Mouse (Mus musculus) embryonic facial prominence, embryonic 14.5 days (tissue): ENCODE results near the gene Cdhr3. TPM values are rescaled to one million over a fixed set of nuclear protein-coding genes. Genes with fewer than 3 reads are reported as not detected.
"Not testable (repeated sequence)": the region's sequence is repeated elsewhere in the genome, so short reads cannot be mapped to it uniquely, and the experiment has no call there.

Experiments
- ATAC-seq: fragments of 200-750 bp; cut with Nextera tagmentation; 2 replicates; pipeline ENCODE4 v1.8.0; 2017; ENCODE audit warnings: low read depth, moderate number of reproducible peaks, moderate TSS enrichment
- DNase-seq: peaks from one replicate; pipeline ENCODE4 v3.0.0-alpha.2; 2015; ENCODE audit warnings: low spot score
- H3K27ac ChIP-seq: fragments of 300-500 bp; sonication (generic); replicated peaks from 2 replicates; pipeline ENCODE4 v1.5.1; 2014; ENCODE audit warnings: low read depth, mild to moderate bottlenecking, low read length, moderate library complexity
- H3K27me3 ChIP-seq: fragments of 300-500 bp; sonication (generic); replicated peaks from 2 replicates; pipeline ENCODE4 v1.6.1; 2014; ENCODE audit warnings: low read length; ENCODE audit not compliant: control insufficient read depth, insufficient read depth
- H3K36me3 ChIP-seq: fragments of 300-500 bp; sonication (generic); 2 replicates; pipeline ENCODE4 v1.6.1; 2014; ENCODE audit warnings: low read length, mixed read lengths; ENCODE audit not compliant: control insufficient read depth, insufficient read depth
- H3K4me1 ChIP-seq: fragments of 300-500 bp; sonication (generic); 2 replicates; pipeline ENCODE4 v1.6.1; 2014; ENCODE audit warnings: antibody characterized with exemption, low read length; ENCODE audit not compliant: control insufficient read depth, insufficient read depth
- H3K4me2 ChIP-seq: fragments of 300-500 bp; sonication (generic); 2 replicates; pipeline ENCODE4 v1.6.1; 2014; ENCODE audit warnings: low read depth, mild to moderate bottlenecking, low read length, moderate library complexity, mixed read lengths
- H3K4me3 ChIP-seq: fragments of 300-500 bp; sonication (generic); 2 replicates; pipeline ENCODE4 v1.5.1; 2014; ENCODE audit warnings: low read depth, mild to moderate bottlenecking, low read length
- H3K9ac ChIP-seq: fragments of 300-500 bp; sonication (generic); 2 replicates; pipeline ENCODE4 v1.6.1; 2014; ENCODE audit warnings: low read depth, mild to moderate bottlenecking, low read length, moderate library complexity, mixed read lengths
- H3K9me3 ChIP-seq: fragments of 300-500 bp; sonication (generic); 2 replicates; pipeline ENCODE4 v1.6.1; 2016; ENCODE audit warnings: low read length; ENCODE audit not compliant: control insufficient read depth
- WGBS: fragments of 180-500 bp; shearing (Covaris S2); extraction: QIAGEN DNeasy Blood & Tissue Kit; methylation state at CpG from one replicate; pipeline ENCODE4 v1.1.7; 2014; 5-methylcytosine and 5-hydroxymethylcytosine counted together
- polyA plus RNA-seq: library from polyadenylated mRNA; unstranded; fragments of >200 nt; fragmentation: Nextera tagmentation; extraction: Ambion mirVana; gene quantifications from 2 replicates; pipeline ENCODE4 v1.2.1, GENCODE M21; 2014

Gene Cdhr3
- polyA plus RNA-seq, 1 experiment from 2014 or later = 1.6 TPM

GRCm38 (mm10) chr12:33065162-33065561, 27.5 kb downstream of the Cdhr3 start:
- no peak for ATAC-seq
- Histone ChIP-seq H3K4me1 (peaks cover 5% of the 10 kb centered on the region; the same call in 1 of the 2 replicates), H3K27me3 (no peaks in the 10 kb centered on the region), H3K9me3 (no peaks in the 10 kb centered on the region), H3K27ac (no peak overlapping the region), H3K4me2 (no peak overlapping the region), H3K36me3 (no peaks in the 10 kb centered on the region), H3K4me3 (no peak overlapping the region), H3K9ac (no peak overlapping the region)
- 70% methylated on average over 3 of the region's 3 CpGs for WGBS
- no peak for DNase-seq

- H3K4me1 ChIP-seq = peaks cover 5% of the 10 kb centered on the region; the same call in 1 of the 2 replicates
- no peak overlapping the region for H3K9ac ChIP-seq
- H3K4me3 ChIP-seq = no peak overlapping the region
- no peak overlapping the region for H3K27ac ChIP-seq
- H3K4me2 ChIP-seq = no peak overlapping the region
- no peaks in the 10 kb centered on the region for H3K9me3 ChIP-seq
- H3K27me3 ChIP-seq = no peaks in the 10 kb centered on the region
- 27% methylated on average over 2 of the region's 2 CpGs for WGBS
- DNase-seq (no peak), ATAC-seq (no peak)
- H3K36me3 ChIP-seq = no peaks in the 10 kb centered on the region
These were observed 28.4 kb downstream of the Cdhr3 start for GRCm38 (mm10) chr12:33064266-33064665.

- 73% methylated on average over 2 of the region's 2 CpGs for WGBS
- H3K9me3 ChIP-seq = no peaks in the 10 kb centered on the region
- no peaks in the 10 kb centered on the region for H3K27me3 ChIP-seq
- H3K4me1 ChIP-seq = peaks cover 5% of the 10 kb centered on the region; the same call in 1 of the 2 replicates
- no peaks in the 10 kb centered on the region for H3K36me3 ChIP-seq
- H3K4me3 ChIP-seq = no peak overlapping the region
- H3K9ac ChIP-seq = no peak overlapping the region
- H3K4me2 ChIP-seq = no peak overlapping the region
- DNase-seq = no peak
- ATAC-seq = no peak
- H3K27ac ChIP-seq = no peak overlapping the region
These were observed 29.4 kb downstream of the Cdhr3 start for GRCm38 (mm10) chr12:33063250-33063649.

- WGBS = 23% methylated on average over 2 of the region's 2 CpGs
- peak; percentile 40 for DNase-seq
- ATAC-seq = 0 out of 2 replicates have a peak, but pooled peaks have one; percentile 33
- H3K9me3 ChIP-seq, H3K36me3 ChIP-seq, H3K4me3 ChIP-seq, H3K27me3 ChIP-seq, H3K27ac ChIP-seq, H3K4me1 ChIP-seq, H3K4me2 ChIP-seq, H3K9ac ChIP-seq: not testable (repeated sequence)
These were observed 30.3 kb downstream of the Cdhr3 start for GRCm38 (mm10) chr12:33062379-33062778.

- ATAC-seq (peak; percentile 67; the same call in 1 of the 2 replicates), DNase-seq (peak; percentile 77)
- Histone ChIP-seq H3K36me3 (no peaks in the 10 kb centered on the region), H3K4me3 (no peak overlapping the region), H3K9me3 (no peaks in the 10 kb centered on the region), H3K27ac (no peak overlapping the region), H3K4me2 (no peak overlapping the region), H3K27me3 (no peaks in the 10 kb centered on the region), H3K9ac (no peak overlapping the region), H3K4me1 (peaks cover 16% of the 10 kb centered on the region)
- 34% methylated on average over 8 of the region's 8 CpGs for WGBS
These were observed 31.0 kb downstream of the Cdhr3 start for GRCm38 (mm10) chr12:33061651-33062050.

- H3K4me3 ChIP-seq = peak overlapping the region; percentile 24
- peak; percentile 77 for DNase-seq
- no peaks in the 10 kb centered on the region for H3K36me3 ChIP-seq
- peaks cover 19% of the 10 kb centered on the region for H3K4me1 ChIP-seq
- 15% methylated on average over 19 of the region's 19 CpGs for WGBS
- no peak overlapping the region for H3K27ac ChIP-seq
- peak; percentile 84 for ATAC-seq
- H3K27me3 ChIP-seq = no peaks in the 10 kb centered on the region
- H3K9me3 ChIP-seq = no peaks in the 10 kb centered on the region
- H3K4me2 ChIP-seq = peak overlapping the region; percentile 54
- H3K9ac ChIP-seq = peak overlapping the region; percentile 51
These were observed 35.2 kb downstream of the Cdhr3 start for GRCm38 (mm10) chr12:33057231-33058048.

GRCm38 (mm10) chr12:33056574-33056973, 36.1 kb downstream of the Cdhr3 start:
- no peaks in the 10 kb centered on the region for H3K27me3 ChIP-seq
- H3K9ac ChIP-seq = no peak overlapping the region
- WGBS = 39% methylated on average over 3 of the region's 3 CpGs
- no peak overlapping the region for H3K4me3 ChIP-seq
- H3K4me2 ChIP-seq = no peak overlapping the region
- H3K4me1 ChIP-seq = peaks cover 17% of the 10 kb centered on the region
- no peak overlapping the region for H3K27ac ChIP-seq
- no peak for ATAC-seq
- H3K36me3 ChIP-seq = no peaks in the 10 kb centered on the region
- DNase-seq = no peak
- no peaks in the 10 kb centered on the region for H3K9me3 ChIP-seq

GRCm38 (mm10) chr12:33056074-33056473, 36.6 kb downstream of the Cdhr3 start:
- Histone ChIP-seq H3K27ac (no peak overlapping the region), H3K36me3 (no peaks in the 10 kb centered on the region), H3K9ac (no peak overlapping the region), H3K4me3 (no peak overlapping the region), H3K27me3 (no peaks in the 10 kb centered on the region), H3K4me2 (no peak overlapping the region), H3K4me1 (peaks cover 14% of the 10 kb centered on the region), H3K9me3 (no peaks in the 10 kb centered on the region)
- ATAC-seq (no peak), DNase-seq (peak; percentile 27)
- WGBS = 64% methylated on average over 6 of the region's 6 CpGs

- no peak overlapping the region for H3K4me2 ChIP-seq
These were observed 38.9 kb downstream of the Cdhr3 start for GRCm38 (mm10) chr12:33053746-33054145.

More at GRCm38 (mm10) chr12:33053746-33054145, 38.9 kb downstream of the Cdhr3 start:
- no peaks in the 10 kb centered on the region for H3K36me3 ChIP-seq
- no peak for DNase-seq
- no peak overlapping the region for H3K27ac ChIP-seq
- H3K9ac ChIP-seq = no peak overlapping the region
- H3K27me3 ChIP-seq = no peaks in the 10 kb centered on the region
- H3K9me3 ChIP-seq = no peaks in the 10 kb centered on the region
- 74% methylated on average over 13 of the region's 13 CpGs for WGBS
- H3K4me1 ChIP-seq = peaks cover 19% of the 10 kb centered on the region
- ATAC-seq = no peak
- H3K4me3 ChIP-seq = no peak overlapping the region
